Mouse (Mus musculus) forebrain, embryonic 11.5 days (tissue): ENCODE measurements around the gene Gm6460. TPM values are rescaled to one million over a fixed set of nuclear protein-coding genes. Genes with fewer than 3 reads are reported as not detected.
"Not testable (repeated sequence)": the region's sequence is repeated elsewhere in the genome, so short reads cannot be mapped to it uniquely, and the experiment has no call there.

Experiments used
- ATAC-seq: fragments of 200-750 bp; cut with Nextera tagmentation; replicated peaks from 2 replicates; pipeline ENCODE4 v1.8.0; 2017; ENCODE audit warnings: moderate TSS enrichment; ENCODE audit not compliant: low FRiP score
- DNase-seq: peaks from one replicate; pipeline ENCODE4 v3.0.0-alpha.2; 2017; ENCODE audit warnings: low spot score
- H3K27ac ChIP-seq: fragments of 300-500 bp; sonication (generic); 2 replicates; pipeline ENCODE4 v1.5.1; 2014; ENCODE audit warnings: low read depth, low read length
- H3K27me3 ChIP-seq: fragments of 300-500 bp; sonication (generic); 2 replicates; pipeline ENCODE4 v1.6.1; 2014; ENCODE audit warnings: mild to moderate bottlenecking, low read length, mixed read lengths; ENCODE audit not compliant: control insufficient read depth, insufficient read depth
- H3K36me3 ChIP-seq: fragments of 300-500 bp; sonication (generic); 2 replicates; pipeline ENCODE4 v1.6.1; 2014; ENCODE audit warnings: mild to moderate bottlenecking, low read length, moderate library complexity, mixed read lengths; ENCODE audit not compliant: control insufficient read depth, insufficient read depth
- H3K4me1 ChIP-seq: fragments of 300-500 bp; sonication (generic); replicated peaks from 2 replicates; pipeline ENCODE4 v1.6.1; 2014; ENCODE audit warnings: low read length, mixed read lengths; ENCODE audit not compliant: control insufficient read depth, insufficient read depth
- H3K4me2 ChIP-seq: fragments of 300-500 bp; sonication (generic); 2 replicates; pipeline ENCODE4 v1.6.1; 2014; ENCODE audit warnings: low read depth, mild to moderate bottlenecking, low read length, moderate library complexity, mixed read lengths; ENCODE audit not compliant: severe bottlenecking
- H3K4me3 ChIP-seq: fragments of 300-500 bp; sonication (generic); 2 replicates; pipeline ENCODE4 v1.5.1; 2014; ENCODE audit warnings: low read depth, low read length
- H3K9ac ChIP-seq: fragments of 300-500 bp; sonication (generic); 2 replicates; pipeline ENCODE4 v1.6.1; 2014; ENCODE audit warnings: low read length
- H3K9me3 ChIP-seq: fragments of 300-500 bp; sonication (generic); 2 replicates; pipeline ENCODE4 v1.6.1; 2016; ENCODE audit warnings: low read length, mixed read lengths; ENCODE audit not compliant: control insufficient read depth
- WGBS: fragments of 180-500 bp; shearing (Covaris S2); extraction: QIAGEN DNeasy Blood & Tissue Kit; methylation state at CpG from one replicate; pipeline ENCODE4 v1.1.7; 2014; 5-methylcytosine and 5-hydroxymethylcytosine counted together
- polyA plus RNA-seq: library from polyadenylated mRNA; unstranded; fragments of >200 nt; fragmentation: Nextera tagmentation; extraction: Ambion mirVana; gene quantifications from 2 replicates; pipeline ENCODE4 v1.2.1, GENCODE M21; 2014

Gene Gm6460
- not detected in 2 replicates for polyA plus RNA-seq

- not testable (repeated sequence) for H3K36me3 ChIP-seq, H3K4me2 ChIP-seq, H3K27ac ChIP-seq, H3K9ac ChIP-seq, H3K27me3 ChIP-seq, H3K9me3 ChIP-seq, ATAC-seq, H3K4me3 ChIP-seq, H3K4me1 ChIP-seq, DNase-seq
- no CpG with 5 or more reads among the region's 3 CpGs for WGBS
These were observed at the start of gene Gm6460 for GRCm38 (mm10) chr5:11594613-11595012. Gene Gm6460, plus strand, starts transcription at chr5:11594913.

Other genes starting within 250 kb of the Gm6460 start
- gene Gm8897, start 178.5 kb upstream of the Gm6460 start, polyA plus RNA-seq = not detected in 2 replicates
- not detected in 2 replicates for gene Gm8906, start 92.2 kb upstream of the Gm6460 start, polyA plus RNA-seq
- not detected in 2 replicates for gene Gm8922, start 87.0 kb downstream of the Gm6460 start, polyA plus RNA-seq
- not detected in 2 replicates for gene Gm8926, start 175.6 kb downstream of the Gm6460 start, polyA plus RNA-seq